Mouse (Mus musculus) natural killer cell, adult 2 months (primary cell): ENCODE data around the gene Ptpn7.
A peak's percentile ranks its signal among the peaks of the same experiment; 100 is the strongest.
"Not testable (repeated sequence)": the region's sequence is repeated elsewhere in the genome, so short reads cannot be mapped to it uniquely, and the experiment has no call there.

Experiments used
- DNase-seq, 2 experiments: peaks; one replicate each; pipeline ENCODE4 v3.0.0; 2022; ENCODE audit warnings: low spot score in 2 of 2

The Ptpn7 gene

GRCm38 (mm10) chr1:135132473-135132872 is at the start of gene Ptpn7:
TSS of gene Ptpn7 (plus strand) at chr1:135132700.
- peak; percentile 91 to 93 for DNase-seq

GRCm38 (mm10) chr1:135083465-135083864 is 49.0 kb upstream of the Ptpn7 start:
- DNase-seq: no peak

- no peak for DNase-seq
These were observed 47.1 kb upstream of the Ptpn7 start for GRCm38 (mm10) chr1:135085296-135085871.

- DNase-seq: no peak
These were observed 46.5 kb upstream of the Ptpn7 start for GRCm38 (mm10) chr1:135086015-135086414.

- DNase-seq: no peak
These were observed 45.1 kb upstream of the Ptpn7 start for GRCm38 (mm10) chr1:135087414-135087813.

GRCm38 (mm10) chr1:135089626-135090025 is 42.9 kb upstream of the Ptpn7 start:
- DNase-seq: no peak

GRCm38 (mm10) chr1:135090914-135091313 is 41.6 kb upstream of the Ptpn7 start:
- peak in 1 of 2 experiments; percentile 17 for DNase-seq

- DNase-seq: peak in 1 of 2 experiments; percentile 35
These were observed 37.8 kb upstream of the Ptpn7 start for GRCm38 (mm10) chr1:135094723-135095122.

- peak; percentile 49 to 60 for DNase-seq
These were observed 37.3 kb upstream of the Ptpn7 start for GRCm38 (mm10) chr1:135095189-135095588.

GRCm38 (mm10) chr1:135096312-135096711 is 36.2 kb upstream of the Ptpn7 start:
- no peak for DNase-seq

GRCm38 (mm10) chr1:135097441-135097840 is 35.1 kb upstream of the Ptpn7 start:
- no peak for DNase-seq

GRCm38 (mm10) chr1:135098441-135098840 is 34.1 kb upstream of the Ptpn7 start:
- no peak for DNase-seq

- no peak for DNase-seq
These were observed 32.1 kb upstream of the Ptpn7 start for GRCm38 (mm10) chr1:135100400-135100799.

GRCm38 (mm10) chr1:135105124-135105523 is 27.4 kb upstream of the Ptpn7 start, which contains the start of gene Lgr6:
TSS of gene Lgr6 (minus strand) at chr1:135105276.
- no peak for DNase-seq

GRCm38 (mm10) chr1:135105951-135106350 is 26.5 kb upstream of the Ptpn7 start:
- peak; percentile 50 to 70 for DNase-seq

- peak in 1 of 2 experiments; percentile 35 for DNase-seq
These were observed 23.9 kb upstream of the Ptpn7 start for GRCm38 (mm10) chr1:135108611-135109010.

- DNase-seq: peak in 1 of 2 experiments; percentile 52
These were observed 22.4 kb upstream of the Ptpn7 start for GRCm38 (mm10) chr1:135110075-135110474.

GRCm38 (mm10) chr1:135111271-135111670 is 21.2 kb upstream of the Ptpn7 start:
- not testable (repeated sequence) for DNase-seq

GRCm38 (mm10) chr1:135112661-135113060 is 19.8 kb upstream of the Ptpn7 start:
- DNase-seq: peak; percentile 63 to 67

- DNase-seq: no peak
These were observed 7.7 kb upstream of the Ptpn7 start for GRCm38 (mm10) chr1:135124573-135125363.

GRCm38 (mm10) chr1:135125990-135126389 is 6.5 kb upstream of the Ptpn7 start:
- DNase-seq: no peak

- DNase-seq: no peak
These were observed 6.0 kb upstream of the Ptpn7 start for GRCm38 (mm10) chr1:135126443-135127027.

- no peak for DNase-seq
These were observed 4.5 kb upstream of the Ptpn7 start for GRCm38 (mm10) chr1:135128011-135128441.
